Mouse (Mus musculus): Measurements from ENCODE around the gene Gm28043.

- TF ChIP-seq ZC3H11A (IDR thresholded peaks at IDR 0.05; ENCODE audit: borderline replicate concordance, low read depth, low read length) (no peak), ZNF384 (IDR thresholded peaks at IDR 0.05; ENCODE audit: low read depth, low read length) (no peak)
Observed at GRCm38 (mm10) chr17:29682261-29682660, 67.6 kb downstream of the Gm28043 start.
